Mouse (Mus musculus): ENCODE data around the gene Map2k5. TPM values are rescaled to one million over a fixed set of nuclear protein-coding genes. Genes with fewer than 3 reads are reported as not detected.
A peak's percentile ranks its signal among the peaks of the same experiment; 100 is the strongest.

The Map2k5 gene
- polyA plus RNA-seq, 1 experiment from 2014 or later = 38.4 TPM

DNA sequence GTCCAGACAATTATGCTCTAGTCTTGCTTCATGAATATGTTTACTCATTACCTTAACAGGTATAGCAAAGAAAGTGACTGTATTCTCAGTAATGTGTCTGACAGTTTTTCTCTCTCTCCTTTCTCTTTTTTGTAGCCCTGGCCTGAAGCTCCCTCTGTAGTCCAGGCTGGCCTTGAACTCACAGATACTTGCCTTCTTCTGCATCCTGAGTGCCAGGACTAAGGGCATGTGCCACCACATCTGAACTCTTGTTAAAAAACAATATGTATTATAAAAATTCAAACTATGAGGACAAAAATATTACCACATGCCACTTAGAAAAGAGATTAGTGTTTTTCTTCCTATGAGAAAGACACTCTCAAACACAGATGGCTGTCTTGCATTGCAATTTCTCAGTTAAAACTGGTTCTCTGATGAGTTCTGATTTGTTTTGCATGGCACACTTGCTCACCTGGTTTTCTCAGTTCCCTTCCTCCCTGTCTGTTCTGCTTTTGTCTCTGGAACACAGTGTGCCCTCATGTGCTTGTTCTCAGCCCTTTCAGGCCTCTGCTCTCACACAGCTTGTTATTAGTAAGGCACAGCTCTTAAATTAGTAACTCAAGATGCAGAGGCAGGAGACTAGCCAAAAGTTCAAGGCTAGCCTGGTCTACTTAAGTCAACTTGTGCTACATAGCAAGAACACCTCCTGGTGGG is 129.5 kb downstream of the Map2k5 start:
- H3K36me3 ChIP-seq (ENCODE audit: insufficient read depth, low read length) = no peaks in the 10 kb centered on the region
- H3K27me3 ChIP-seq (ENCODE audit: insufficient read depth, low read length) = no peaks in the 10 kb centered on the region
- no peak overlapping the region for H3K4me2 ChIP-seq (replicated peaks; ENCODE audit: low read depth, low read length)
- H3K27ac ChIP-seq (ENCODE audit: low read length) = no peak overlapping the region
- no peaks in the 10 kb centered on the region for H3K9me3 ChIP-seq (ENCODE audit: low read length)
- H3K9ac ChIP-seq (replicated peaks; ENCODE audit: low read length) = no peak overlapping the region
- no peak overlapping the region for H3K4me3 ChIP-seq (ENCODE audit: low read length)
- no peaks in the 10 kb centered on the region for H3K4me1 ChIP-seq (ENCODE audit: insufficient read depth, low read length)
- ATAC-seq (ENCODE audit: low FRiP score, low TSS enrichment) = no peak

DNA sequence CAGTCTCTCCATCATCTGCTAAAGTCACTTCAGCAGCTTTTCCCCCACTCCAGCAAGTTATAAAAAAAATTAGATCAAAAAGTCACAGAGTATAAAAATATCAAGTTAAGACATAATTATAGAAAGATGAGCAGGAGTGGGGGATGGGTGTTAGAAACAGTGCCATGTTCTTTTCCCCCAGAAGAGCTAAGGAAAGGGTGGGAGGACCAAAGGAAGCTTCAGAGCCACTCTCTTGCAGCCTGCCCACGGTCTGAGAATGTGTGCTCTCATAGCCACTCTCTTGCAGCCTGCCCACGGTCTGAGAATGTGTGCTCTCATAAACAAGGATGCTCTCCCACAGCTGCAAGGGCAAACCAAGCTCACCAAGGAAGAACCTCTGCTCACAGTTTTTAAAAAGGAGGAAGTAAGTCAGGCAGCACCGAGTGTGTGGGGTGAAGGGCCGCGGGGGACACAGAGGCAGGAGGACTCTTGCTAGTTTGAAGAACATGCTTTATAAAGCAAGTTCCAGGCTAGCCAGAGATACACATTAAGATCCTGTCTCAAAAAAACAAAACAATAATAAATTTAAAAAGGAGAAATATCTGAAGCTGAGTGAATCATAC is 131.0 kb downstream of the Map2k5 start:
- H3K36me3 ChIP-seq (ENCODE audit: insufficient read depth, low read length) = no peaks in the 10 kb centered on the region
- 65% methylated on average over 5 of the region's 5 CpGs for WGBS
- 0 out of 2 replicates have a peak, but pooled peaks cover 8% of the 10 kb centered on the region for H3K4me1 ChIP-seq (ENCODE audit: insufficient read depth, low read length)
- ATAC-seq (ENCODE audit: low FRiP score, low TSS enrichment) = no peak
- H3K4me3 ChIP-seq (ENCODE audit: low read length) = no peak overlapping the region
- no peaks in the 10 kb centered on the region for H3K9me3 ChIP-seq (ENCODE audit: low read length)
- no peak overlapping the region for H3K4me2 ChIP-seq (replicated peaks; ENCODE audit: low read depth, low read length)
- no peaks in the 10 kb centered on the region for H3K27me3 ChIP-seq (ENCODE audit: insufficient read depth, low read length)
- no peak overlapping the region for H3K9ac ChIP-seq (replicated peaks; ENCODE audit: low read length)
- no peak overlapping the region for H3K27ac ChIP-seq (ENCODE audit: low read length)

DNA sequence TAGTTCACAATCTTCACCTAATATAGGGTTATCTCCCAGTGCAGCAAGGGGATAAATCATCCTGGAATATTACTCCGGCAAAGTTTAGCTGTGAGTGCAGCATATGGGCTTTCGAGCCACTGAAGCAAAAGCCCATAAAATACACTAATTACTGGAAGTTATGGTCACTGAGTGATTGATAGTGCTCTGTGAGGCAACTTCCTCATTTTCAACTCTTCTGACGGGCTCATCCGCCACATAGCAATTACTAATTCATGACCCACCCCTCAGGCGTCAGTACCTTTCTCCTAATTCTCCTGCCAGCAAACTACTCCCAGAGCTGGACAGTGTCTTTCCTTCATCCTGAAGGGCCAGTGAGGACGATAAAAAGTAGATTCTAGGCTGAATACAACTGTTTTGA is 135.7 kb downstream of the Map2k5 start:
- 22% methylated on average over 6 of the region's 6 CpGs for WGBS
- H3K27me3 ChIP-seq (ENCODE audit: insufficient read depth, low read length) = no peaks in the 10 kb centered on the region
- ATAC-seq (ENCODE audit: low FRiP score, low TSS enrichment) = no peak
- no peak overlapping the region for H3K27ac ChIP-seq (ENCODE audit: low read length)
- H3K4me2 ChIP-seq (replicated peaks; ENCODE audit: low read depth, low read length) = no peak overlapping the region
- H3K9me3 ChIP-seq (ENCODE audit: low read length) = no peaks in the 10 kb centered on the region
- no peak overlapping the region for H3K4me3 ChIP-seq (ENCODE audit: low read length)
- H3K4me1 ChIP-seq (ENCODE audit: insufficient read depth, low read length) = peaks cover 17% of the 10 kb centered on the region
- no peak overlapping the region for H3K9ac ChIP-seq (replicated peaks; ENCODE audit: low read length)
- H3K36me3 ChIP-seq (ENCODE audit: insufficient read depth, low read length) = no peaks in the 10 kb centered on the region

DNA sequence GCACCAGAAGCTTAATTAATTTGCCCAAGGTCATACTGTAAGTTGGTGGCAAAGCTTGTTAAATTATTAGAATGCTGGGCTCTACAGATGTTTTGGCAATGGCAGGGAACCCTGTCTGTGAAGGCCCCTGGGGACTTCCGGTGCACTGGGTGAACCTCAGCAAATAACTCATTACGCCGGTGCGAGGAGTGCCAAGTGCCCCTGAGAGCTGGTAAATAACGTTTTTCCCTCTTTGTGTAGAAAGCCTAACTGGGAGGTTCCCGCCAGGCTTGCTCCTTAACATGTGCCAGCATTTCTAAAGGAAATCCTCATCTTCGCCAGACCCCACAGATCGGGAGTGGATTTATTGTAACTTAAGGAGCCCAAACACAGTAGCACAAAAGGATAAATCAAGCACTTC is 136.5 kb downstream of the Map2k5 start:
- Histone ChIP-seq H3K27me3 (ENCODE audit: insufficient read depth, low read length) (no peaks in the 10 kb centered on the region), H3K27ac (ENCODE audit: low read length) (no peak overlapping the region), H3K4me1 (ENCODE audit: insufficient read depth, low read length) (peaks cover 17% of the 10 kb centered on the region), H3K36me3 (ENCODE audit: insufficient read depth, low read length) (no peaks in the 10 kb centered on the region), H3K9me3 (ENCODE audit: low read length) (no peaks in the 10 kb centered on the region), H3K4me3 (ENCODE audit: low read length) (no peak overlapping the region), H3K9ac (replicated peaks; ENCODE audit: low read length) (no peak overlapping the region), H3K4me2 (replicated peaks; ENCODE audit: low read depth, low read length) (no peak overlapping the region)
- no peak for ATAC-seq (ENCODE audit: low FRiP score, low TSS enrichment)
- WGBS = 30% methylated on average over 8 of the region's 8 CpGs

DNA sequence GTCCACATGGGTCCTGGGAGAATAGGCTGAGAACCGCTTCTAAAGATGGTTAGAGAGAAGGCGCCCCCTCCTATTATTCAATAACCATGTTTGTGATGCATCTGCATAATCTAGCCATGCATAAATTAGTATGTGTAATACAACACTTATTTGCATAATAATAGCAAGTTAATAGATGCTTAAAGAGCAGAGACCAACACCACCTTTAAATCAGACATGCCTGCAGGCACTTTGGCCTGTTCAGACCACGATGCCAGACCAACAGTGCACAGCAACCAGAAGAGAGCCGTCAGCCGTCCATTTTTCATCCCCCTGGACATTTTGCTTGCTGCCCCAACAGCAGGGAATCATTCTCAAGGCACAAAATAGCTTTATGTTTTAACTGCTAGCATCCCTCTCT is 143.3 kb downstream of the Map2k5 start:
- H3K36me3 ChIP-seq (ENCODE audit: insufficient read depth, low read length) = no peaks in the 10 kb centered on the region
- 79% methylated on average over 5 of the region's 5 CpGs for WGBS
- H3K9me3 ChIP-seq (ENCODE audit: low read length) = no peaks in the 10 kb centered on the region
- H3K27me3 ChIP-seq (ENCODE audit: insufficient read depth, low read length) = no peaks in the 10 kb centered on the region
- H3K4me2 ChIP-seq (replicated peaks; ENCODE audit: low read depth, low read length) = no peak overlapping the region
- no peak overlapping the region for H3K4me3 ChIP-seq (ENCODE audit: low read length)
- no peak for ATAC-seq (ENCODE audit: low FRiP score, low TSS enrichment)
- no peak overlapping the region for H3K27ac ChIP-seq (ENCODE audit: low read length)
- H3K4me1 ChIP-seq (ENCODE audit: insufficient read depth, low read length) = peaks cover 10% of the 10 kb centered on the region; the same call in 1 of the 2 replicates
- H3K9ac ChIP-seq (replicated peaks; ENCODE audit: low read length) = no peak overlapping the region

DNA sequence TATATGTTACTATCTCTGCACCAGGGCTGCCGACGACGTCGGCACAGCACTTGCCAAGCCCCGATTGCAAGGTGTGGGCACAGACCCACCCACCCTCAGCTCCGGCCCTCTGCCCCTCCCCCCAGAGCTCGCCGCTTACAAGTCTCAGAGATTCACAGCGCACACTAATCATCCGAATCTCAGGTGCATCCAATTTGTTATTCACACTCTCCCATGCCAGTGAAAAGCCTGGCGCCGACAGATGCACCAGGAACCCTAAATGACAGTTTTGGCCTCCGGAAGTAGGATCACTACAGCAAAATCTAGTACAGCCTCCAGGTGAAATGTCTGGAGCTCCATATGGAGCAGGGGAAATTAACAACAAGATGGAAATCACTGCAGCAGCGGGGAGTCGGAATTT is 147.4 kb downstream of the Map2k5 start:
- Histone ChIP-seq H3K9ac (replicated peaks; ENCODE audit: low read length) (no peak overlapping the region), H3K4me3 (ENCODE audit: low read length) (no peak overlapping the region), H3K36me3 (ENCODE audit: insufficient read depth, low read length) (no peaks in the 10 kb centered on the region; the same call in 1 of the 2 replicates), H3K4me2 (replicated peaks; ENCODE audit: low read depth, low read length) (peak overlapping the region; percentile 15; the same call in 1 of the 2 replicates), H3K4me1 (ENCODE audit: insufficient read depth, low read length) (peaks cover 10% of the 10 kb centered on the region; the same call in 1 of the 2 replicates), H3K27me3 (ENCODE audit: insufficient read depth, low read length) (no peaks in the 10 kb centered on the region), H3K9me3 (ENCODE audit: low read length) (no peaks in the 10 kb centered on the region), H3K27ac (ENCODE audit: low read length) (no peak overlapping the region)
- 47% methylated on average over 15 of the region's 15 CpGs for WGBS
- ATAC-seq (ENCODE audit: low FRiP score, low TSS enrichment) = no peak

DNA sequence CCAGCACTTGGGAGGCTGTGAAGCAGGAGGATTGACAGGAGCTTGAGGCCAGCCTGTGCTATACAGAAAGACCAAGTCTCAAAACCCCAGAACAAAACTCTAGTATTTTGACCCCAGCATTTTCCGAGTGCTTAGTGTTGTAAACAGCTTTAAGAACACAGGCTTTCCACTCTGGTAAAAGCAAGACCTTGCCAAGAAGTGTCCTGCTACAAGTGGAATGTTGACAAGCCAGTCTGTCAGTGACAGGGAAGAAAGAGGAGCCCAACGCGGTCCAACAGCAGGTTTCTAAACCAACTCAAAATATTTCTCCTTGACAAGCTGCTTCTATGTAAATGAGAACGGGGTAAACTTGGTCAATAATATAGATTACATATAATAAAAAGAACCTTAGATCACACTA is 148.6 kb downstream of the Map2k5 start:
- Histone ChIP-seq H3K4me1 (ENCODE audit: insufficient read depth, low read length) (peaks cover 10% of the 10 kb centered on the region; the same call in 1 of the 2 replicates), H3K27ac (ENCODE audit: low read length) (no peak overlapping the region), H3K4me2 (replicated peaks; ENCODE audit: low read depth, low read length) (no peak overlapping the region), H3K27me3 (ENCODE audit: insufficient read depth, low read length) (no peaks in the 10 kb centered on the region), H3K4me3 (ENCODE audit: low read length) (no peak overlapping the region), H3K9me3 (ENCODE audit: low read length) (no peaks in the 10 kb centered on the region), H3K36me3 (ENCODE audit: insufficient read depth, low read length) (no peaks in the 10 kb centered on the region; the same call in 1 of the 2 replicates), H3K9ac (replicated peaks; ENCODE audit: low read length) (no peak overlapping the region)
- WGBS = 74% methylated on average over 4 of the region's 4 CpGs
- ATAC-seq (ENCODE audit: low FRiP score, low TSS enrichment) = no peak

DNA sequence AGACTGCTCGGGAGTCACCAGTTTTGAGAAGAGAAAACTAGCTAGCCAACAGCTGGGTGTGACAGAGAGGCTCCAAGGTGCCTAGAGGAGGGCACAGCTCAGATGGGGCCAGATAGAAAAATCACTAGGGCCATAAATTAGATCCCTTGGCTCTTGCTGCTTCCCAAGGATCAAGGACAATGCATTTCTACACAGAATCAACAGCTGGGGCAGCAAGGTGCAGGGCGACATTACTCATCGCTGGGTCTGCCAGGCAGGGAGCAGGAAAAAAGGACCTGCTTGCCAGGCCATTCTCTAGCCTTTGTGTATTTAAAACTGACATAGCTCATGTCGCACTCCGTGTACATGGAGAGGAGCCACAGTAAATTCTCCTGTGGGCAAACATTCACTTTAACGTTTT is 155.5 kb downstream of the Map2k5 start:
- Histone ChIP-seq H3K4me3 (ENCODE audit: low read length) (no peak overlapping the region), H3K4me1 (ENCODE audit: insufficient read depth, low read length) (no peaks in the 10 kb centered on the region; the same call in 1 of the 2 replicates), H3K27ac (ENCODE audit: low read length) (no peak overlapping the region), H3K27me3 (ENCODE audit: insufficient read depth, low read length) (no peaks in the 10 kb centered on the region), H3K36me3 (ENCODE audit: insufficient read depth, low read length) (no peaks in the 10 kb centered on the region; the same call in 1 of the 2 replicates), H3K4me2 (replicated peaks; ENCODE audit: low read depth, low read length) (no peak overlapping the region), H3K9ac (replicated peaks; ENCODE audit: low read length) (no peak overlapping the region), H3K9me3 (ENCODE audit: low read length) (no peaks in the 10 kb centered on the region)
- no peak for ATAC-seq (ENCODE audit: low FRiP score, low TSS enrichment)
- 48% methylated on average over 6 of the region's 6 CpGs for WGBS

DNA sequence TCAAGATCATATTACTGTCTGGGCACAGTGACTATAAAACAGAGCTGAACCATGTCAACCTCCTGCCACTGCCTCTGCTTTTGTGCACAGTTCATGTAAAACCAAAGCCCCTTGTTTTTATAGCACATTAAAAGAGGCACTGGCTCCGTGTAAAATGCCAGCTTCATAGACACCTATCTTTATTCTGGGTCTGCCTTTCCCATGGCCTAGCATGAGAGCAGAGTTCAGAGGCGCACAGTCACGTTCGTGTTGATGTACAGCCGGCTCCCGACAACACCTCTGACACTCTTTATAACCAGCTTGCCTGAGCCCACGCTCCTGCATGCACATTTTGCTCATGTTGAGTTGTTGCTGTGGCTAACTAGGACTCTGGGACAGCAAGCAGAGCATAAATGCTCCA is 157.9 kb downstream of the Map2k5 start:
- H3K4me1 ChIP-seq (ENCODE audit: insufficient read depth, low read length) = no peaks in the 10 kb centered on the region; the same call in 1 of the 2 replicates
- H3K4me2 ChIP-seq (replicated peaks; ENCODE audit: low read depth, low read length) = no peak overlapping the region
- no peak for ATAC-seq (ENCODE audit: low FRiP score, low TSS enrichment)
- WGBS = 29% methylated on average over 7 of the region's 7 CpGs
- H3K27me3 ChIP-seq (ENCODE audit: insufficient read depth, low read length) = no peaks in the 10 kb centered on the region
- H3K4me3 ChIP-seq (ENCODE audit: low read length) = no peak overlapping the region
- H3K9ac ChIP-seq (replicated peaks; ENCODE audit: low read length) = no peak overlapping the region
- H3K9me3 ChIP-seq (ENCODE audit: low read length) = no peaks in the 10 kb centered on the region
- H3K27ac ChIP-seq (ENCODE audit: low read length) = no peak overlapping the region
- H3K36me3 ChIP-seq (ENCODE audit: insufficient read depth, low read length) = no peaks in the 10 kb centered on the region; the same call in 1 of the 2 replicates

DNA sequence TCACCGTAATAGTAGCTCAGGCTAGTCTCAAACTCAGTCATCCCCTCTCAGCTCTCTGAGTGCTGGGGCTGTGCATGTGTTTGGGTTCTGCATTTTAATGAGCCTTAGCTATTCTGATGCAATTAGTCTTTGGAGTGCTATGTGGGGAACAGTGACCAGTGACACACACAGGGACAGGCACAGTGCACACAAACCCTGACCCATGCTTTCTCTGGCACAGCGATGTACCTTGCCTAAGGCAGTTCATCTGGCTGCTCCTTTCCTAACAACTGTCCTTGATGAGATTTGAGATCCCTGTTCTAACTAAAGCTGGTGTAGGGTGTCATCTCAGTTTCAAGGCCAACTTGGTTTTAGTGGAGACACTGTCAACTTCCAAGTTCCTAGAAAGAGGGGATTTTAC is 162.7 kb downstream of the Map2k5 start:
- no peak overlapping the region for H3K27ac ChIP-seq (ENCODE audit: low read length)
- no peaks in the 10 kb centered on the region for H3K9me3 ChIP-seq (ENCODE audit: low read length)
- no peaks in the 10 kb centered on the region; the same call in 1 of the 2 replicates for H3K4me1 ChIP-seq (ENCODE audit: insufficient read depth, low read length)
- H3K4me2 ChIP-seq (replicated peaks; ENCODE audit: low read depth, low read length) = no peak overlapping the region
- H3K4me3 ChIP-seq (ENCODE audit: low read length) = no peak overlapping the region
- peaks cover 7% of the 10 kb centered on the region; the same call in 1 of the 2 replicates for H3K36me3 ChIP-seq (ENCODE audit: insufficient read depth, low read length)
- H3K27me3 ChIP-seq (ENCODE audit: insufficient read depth, low read length) = no peaks in the 10 kb centered on the region
- 89% methylated on average over 2 of the region's 2 CpGs for WGBS
- no peak for ATAC-seq (ENCODE audit: low FRiP score, low TSS enrichment)
- no peak overlapping the region for H3K9ac ChIP-seq (replicated peaks; ENCODE audit: low read length)

Data from kidney, embryonic 16.5 days (tissue).